Mouse (Mus musculus) forebrain, postnatal 0 days (tissue): ENCODE measurements around the gene Aff1. TPM values are rescaled to one million over a fixed set of nuclear protein-coding genes. Genes with fewer than 3 reads are reported as not detected.
A peak's percentile ranks its signal among the peaks of the same experiment; 100 is the strongest.

Experiments
- ATAC-seq: fragments of 200-750 bp; cut with Nextera tagmentation; 2 replicates; pipeline ENCODE4 v1.8.0; 2017; ENCODE audit warnings: mild to moderate bottlenecking, moderate library complexity
- DNase-seq: peaks from one replicate; pipeline ENCODE4 v3.0.0-alpha.2; 2015
- H3K27ac ChIP-seq: fragments of 300-500 bp; sonication (generic); 2 replicates; pipeline ENCODE4 v1.5.1; 2014; ENCODE audit warnings: low read depth, mild to moderate bottlenecking, antibody characterized with exemption, low read length, moderate library complexity, mixed read lengths
- H3K27me3 ChIP-seq: fragments of 300-500 bp; sonication (generic); 2 replicates; pipeline ENCODE4 v1.6.1; 2014; ENCODE audit warnings: mild to moderate bottlenecking, low read length, mixed read lengths; ENCODE audit not compliant: insufficient read depth
- H3K36me3 ChIP-seq: fragments of 300-500 bp; sonication (generic); 2 replicates; pipeline ENCODE4 v1.6.1; 2014; ENCODE audit warnings: mild to moderate bottlenecking, moderate library complexity; ENCODE audit not compliant: insufficient read depth
- H3K4me1 ChIP-seq: fragments of 300-500 bp; sonication (generic); 2 replicates; pipeline ENCODE4 v1.6.1; 2014; ENCODE audit warnings: antibody characterized with exemption; ENCODE audit not compliant: insufficient read depth
- H3K4me2 ChIP-seq: fragments of 300-500 bp; sonication (generic); 2 replicates; pipeline ENCODE4 v1.6.1; 2014; ENCODE audit warnings: low read depth, mild to moderate bottlenecking, moderate library complexity
- H3K4me3 ChIP-seq: fragments of 300-500 bp; sonication (generic); 2 replicates; pipeline ENCODE4 v1.5.1; 2014; ENCODE audit warnings: low read depth, low read length, mixed read lengths
- H3K9ac ChIP-seq: fragments of 300-500 bp; sonication (generic); 2 replicates; pipeline ENCODE4 v1.6.1; 2014; ENCODE audit warnings: mild to moderate bottlenecking
- H3K9me3 ChIP-seq: fragments of 300-500 bp; sonication (generic); 2 replicates; pipeline ENCODE4 v1.6.1; 2016; ENCODE audit warnings: low read length
- CTCF ChIP-seq: sonication (generic); IDR thresholded peaks from 2 replicates; pipeline ENCODE4 v1.5.1; 2016; ENCODE audit warnings: antibody characterized with exemption, control low read depth, low read depth
- WGBS: fragments of 180-500 bp; shearing (Covaris S2); extraction: QIAGEN DNeasy Blood & Tissue Kit; methylation state at CpG from one replicate; pipeline ENCODE4 v1.1.7; 2014; 5-methylcytosine and 5-hydroxymethylcytosine counted together
- polyA plus RNA-seq: library from polyadenylated mRNA; unstranded; fragments of >200 nt; fragmentation: Nextera tagmentation; extraction: Ambion mirVana; gene quantifications from 2 replicates; pipeline ENCODE4 v1.2.1, GENCODE M21; 2015
- total RNA-seq: library from RNA; depleted of rRNA; stranded (reverse); fragments of >200 nt; gene quantifications from 2 replicates; pipeline ENCODE4 v1.2.3, GENCODE M21; 2014; rRNA removed

Gene Aff1
- total and polyA plus RNA-seq, 2 experiments from 2014 or later: 1.0 to 4.0 TPM

DNA sequence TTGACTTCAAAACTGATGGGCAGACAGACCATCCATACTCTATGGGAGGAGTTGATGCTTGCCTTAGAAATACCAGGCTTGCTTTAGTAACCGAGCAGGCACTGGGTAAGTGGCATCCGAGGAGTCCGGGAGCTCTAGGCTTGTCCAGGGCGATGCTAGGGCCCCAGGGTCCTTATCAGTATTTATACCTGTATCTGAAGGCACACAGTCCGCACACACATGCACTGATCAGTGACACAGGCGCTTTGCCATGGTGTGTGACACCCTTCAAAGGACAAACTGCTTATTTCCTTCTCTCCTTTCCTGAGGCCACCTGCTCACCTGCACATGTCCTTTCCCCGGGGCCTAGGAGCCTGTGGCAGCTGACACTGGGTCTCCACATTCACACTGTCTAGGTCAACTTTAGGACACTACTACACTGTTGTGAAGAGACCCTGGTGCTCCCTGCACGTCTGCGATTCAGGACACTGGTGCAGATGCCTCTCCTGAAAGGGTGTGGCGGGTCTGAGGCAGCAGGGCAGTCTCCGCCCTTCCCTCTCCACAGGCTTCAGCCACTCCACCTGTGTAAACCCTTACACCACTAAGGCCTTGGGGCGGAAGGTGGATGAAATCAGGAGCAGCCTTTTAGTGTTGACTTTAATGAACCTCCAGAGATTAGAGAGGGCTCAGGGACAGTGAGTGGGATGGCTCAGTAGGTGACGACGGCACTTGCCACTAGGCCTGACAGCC, 163.5 kb downstream of the Aff1 start:
- no peaks in the 10 kb centered on the region for H3K27me3 ChIP-seq
- H3K4me1 ChIP-seq: peaks cover 14% of the 10 kb centered on the region
- H3K9ac ChIP-seq: no peak overlapping the region
- no peak overlapping the region for H3K27ac ChIP-seq
- ATAC-seq: no peak
- no peak for DNase-seq
- H3K4me3 ChIP-seq: no peak overlapping the region
- TF ChIP-seq CTCF: no peak
- WGBS: 85% methylated on average over 14 of the region's 14 CpGs
- peaks cover 4% of the 10 kb centered on the region for H3K36me3 ChIP-seq
- no peak overlapping the region for H3K4me2 ChIP-seq
- H3K9me3 ChIP-seq: no peaks in the 10 kb centered on the region

DNA sequence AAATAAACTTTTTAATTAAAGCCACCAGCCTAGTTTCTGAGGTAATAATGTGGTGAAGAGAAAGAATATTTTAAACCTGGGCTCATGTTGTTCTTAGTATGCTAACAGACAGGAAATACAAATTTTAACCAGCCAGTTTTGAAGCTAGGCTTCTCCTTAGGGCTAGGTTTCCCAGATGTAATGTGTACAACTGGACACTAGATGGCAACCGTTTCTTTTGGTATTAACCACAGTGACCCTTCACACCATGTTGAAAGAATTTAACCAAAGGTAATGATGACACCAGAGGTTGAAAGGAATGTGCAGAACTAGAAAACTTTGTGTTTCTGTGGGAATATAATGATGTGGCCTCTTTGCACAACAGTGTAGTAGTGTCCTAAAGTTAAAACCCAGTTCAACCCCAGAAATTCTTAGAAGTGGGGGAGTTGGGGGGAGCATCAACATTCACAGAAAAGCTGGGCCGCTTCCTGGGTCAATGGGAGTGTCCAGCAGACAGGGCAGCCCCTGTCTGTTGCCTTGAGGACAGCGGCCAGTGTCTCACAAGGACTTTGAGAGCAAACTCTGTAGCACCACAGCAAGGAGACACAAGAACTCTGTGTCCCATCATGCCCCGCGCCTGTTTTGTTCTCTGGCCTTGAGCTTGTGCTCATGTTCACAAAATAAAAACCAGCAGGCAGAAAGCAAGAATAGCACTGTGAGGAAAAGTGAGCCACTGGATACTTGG, 164.3 kb downstream of the Aff1 start:
- Histone ChIP-seq H3K4me2 (no peak overlapping the region), H3K36me3 (peaks cover 11% of the 10 kb centered on the region), H3K9me3 (no peaks in the 10 kb centered on the region), H3K4me3 (no peak overlapping the region), H3K4me1 (peaks cover 14% of the 10 kb centered on the region), H3K9ac (no peak overlapping the region), H3K27ac (peak overlapping the region; percentile 3; the same call in 1 of the 2 replicates), H3K27me3 (no peaks in the 10 kb centered on the region)
- WGBS: 61% methylated on average over 5 of the region's 5 CpGs
- ATAC-seq (no peak; the same call in 1 of the 2 replicates), DNase-seq (peak; percentile 72)
- TF ChIP-seq CTCF: peak; percentile 75

DNA sequence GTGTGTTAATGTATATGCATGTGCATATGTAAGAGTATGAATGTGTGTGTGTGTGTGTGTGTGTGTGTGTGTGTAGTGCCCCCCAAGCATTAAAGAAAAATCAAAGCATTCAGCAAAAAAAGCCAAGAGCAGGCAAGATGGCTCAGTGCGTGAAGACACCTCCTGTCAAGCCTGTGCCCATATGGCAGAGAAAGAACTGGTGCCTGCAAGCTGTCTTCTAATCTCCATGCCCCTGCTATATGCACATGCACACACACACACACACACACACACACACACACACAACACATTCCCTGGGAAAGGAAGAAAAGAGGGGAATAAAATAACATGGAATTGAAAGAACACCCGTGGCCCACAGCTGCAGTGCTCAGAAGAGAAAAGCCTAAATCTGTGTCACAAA, 165.0 kb downstream of the Aff1 start:
- Histone ChIP-seq H3K4me2 (no peak overlapping the region), H3K4me1 (peaks cover 14% of the 10 kb centered on the region), H3K9ac (no peak overlapping the region), H3K27ac (peak overlapping the region; percentile 3; the same call in 1 of the 2 replicates), H3K36me3 (peaks cover 11% of the 10 kb centered on the region), H3K4me3 (no peak overlapping the region), H3K27me3 (no peaks in the 10 kb centered on the region), H3K9me3 (no peaks in the 10 kb centered on the region)
- DNase-seq: peak; percentile 69
- WGBS: 39% methylated on average over 2 of the region's 2 CpGs
- no peak for TF ChIP-seq CTCF
- peak; percentile 74 for ATAC-seq

DNA sequence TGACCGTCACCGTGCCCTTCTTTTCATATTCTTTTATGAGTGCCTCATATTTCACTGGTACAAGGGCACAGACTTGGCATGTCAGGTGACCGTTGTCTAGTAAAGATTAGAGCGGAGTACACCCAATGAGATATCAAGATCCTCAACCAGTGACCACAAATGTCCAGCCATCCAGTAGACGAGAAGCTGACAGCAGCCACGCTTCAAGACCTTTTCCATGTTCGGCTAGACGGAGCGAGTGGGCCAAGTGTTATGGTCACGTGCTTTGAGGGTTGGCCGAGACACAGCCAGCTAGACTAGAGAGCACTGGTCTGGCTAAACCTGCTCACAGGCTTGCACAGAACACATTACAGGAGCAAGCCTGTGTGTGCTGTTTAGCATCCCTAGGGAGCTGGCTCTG, 168.4 kb downstream of the Aff1 start:
- Histone ChIP-seq H3K4me3 (no peak overlapping the region), H3K36me3 (peaks cover 28% of the 10 kb centered on the region), H3K27me3 (no peaks in the 10 kb centered on the region), H3K27ac (no peak overlapping the region), H3K4me2 (no peak overlapping the region), H3K9me3 (no peaks in the 10 kb centered on the region), H3K4me1 (0 out of 2 replicates have a peak, but pooled peaks cover 3% of the 10 kb centered on the region), H3K9ac (no peak overlapping the region)
- DNase-seq (no peak), ATAC-seq (no peak)
- no peak for TF ChIP-seq CTCF
- WGBS: 95% methylated on average over 11 of the region's 11 CpGs

DNA sequence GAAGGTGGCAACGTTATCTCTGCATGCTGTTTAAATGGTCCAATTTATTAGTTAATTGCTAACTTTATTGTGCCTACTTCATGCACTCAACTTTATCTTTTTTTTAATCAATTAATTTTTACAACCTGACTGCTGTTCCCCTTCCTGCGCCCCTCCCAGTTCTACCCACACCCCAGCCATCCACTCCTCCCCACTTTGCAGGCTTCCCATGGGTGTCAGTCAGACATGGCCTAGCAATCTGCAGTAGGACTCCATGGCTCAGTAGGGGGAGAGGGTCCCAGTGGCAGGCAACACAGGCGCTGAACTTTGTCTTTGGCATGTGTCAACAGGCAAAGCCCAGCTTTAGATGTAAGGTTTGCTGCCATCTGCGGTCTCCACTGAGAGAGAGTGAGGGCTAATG, 171.6 kb downstream of the Aff1 start:
- no peak for TF ChIP-seq CTCF
- 90% methylated on average over 4 of the region's 4 CpGs for WGBS
- no peak overlapping the region for H3K4me2 ChIP-seq
- no peaks in the 10 kb centered on the region for H3K27me3 ChIP-seq
- no peaks in the 10 kb centered on the region for H3K4me1 ChIP-seq
- peaks cover 49% of the 10 kb centered on the region for H3K36me3 ChIP-seq
- H3K9ac ChIP-seq: no peak overlapping the region
- ATAC-seq: no peak
- no peak for DNase-seq
- H3K9me3 ChIP-seq: no peaks in the 10 kb centered on the region
- no peak overlapping the region for H3K27ac ChIP-seq
- H3K4me3 ChIP-seq: no peak overlapping the region

DNA sequence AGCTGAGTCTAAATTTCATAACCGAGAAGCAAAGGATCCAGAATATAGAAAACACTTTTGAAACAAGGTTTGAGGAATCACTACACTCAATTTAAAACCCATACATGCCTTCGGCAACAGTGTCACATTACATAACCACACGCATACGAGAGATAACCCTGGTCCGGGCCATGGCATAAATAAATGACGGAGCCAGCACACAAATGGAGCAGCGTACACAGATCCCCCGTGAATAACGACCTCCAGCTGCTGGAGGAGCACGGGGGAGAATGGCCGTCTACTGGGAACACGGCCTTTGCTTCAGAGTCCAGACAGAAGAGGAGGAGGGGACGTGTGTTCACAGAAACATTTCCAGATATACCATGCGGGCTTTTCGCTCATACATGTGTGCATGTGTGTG, 197.6 kb downstream of the Aff1 start:
- DNase-seq (no peak), ATAC-seq (no peak)
- Histone ChIP-seq H3K27ac (no peak overlapping the region), H3K36me3 (peaks cover 10% of the 10 kb centered on the region), H3K27me3 (no peaks in the 10 kb centered on the region), H3K9me3 (no peaks in the 10 kb centered on the region), H3K4me2 (no peak overlapping the region), H3K4me1 (no peaks in the 10 kb centered on the region), H3K9ac (no peak overlapping the region), H3K4me3 (no peak overlapping the region)
- TF ChIP-seq CTCF: no peak
- 73% methylated on average over 15 of the region's 15 CpGs for WGBS

DNA sequence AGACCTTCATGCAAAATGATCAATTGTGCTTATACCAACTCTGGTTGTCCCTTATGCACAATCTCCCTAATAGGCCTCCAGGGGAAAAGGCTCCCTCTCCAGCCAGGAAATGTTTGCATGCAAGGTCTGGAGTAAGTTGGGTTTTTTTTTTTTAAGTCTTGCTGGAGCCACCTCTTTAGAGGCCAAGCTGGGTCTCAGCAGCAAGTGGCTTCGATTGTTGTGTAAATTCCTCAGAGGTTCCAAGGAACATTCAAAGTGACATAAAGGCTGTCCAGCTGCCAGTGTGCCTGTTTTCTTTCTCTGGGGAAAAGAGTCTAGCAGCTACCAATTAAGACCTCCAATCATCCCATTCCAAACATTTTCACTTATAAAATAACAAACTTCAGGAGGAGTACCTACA, 206.1 kb downstream of the Aff1 start:
- Histone ChIP-seq H3K36me3 (no peaks in the 10 kb centered on the region), H3K4me2 (no peak overlapping the region), H3K4me3 (no peak overlapping the region), H3K27me3 (no peaks in the 10 kb centered on the region), H3K4me1 (no peaks in the 10 kb centered on the region), H3K9me3 (no peaks in the 10 kb centered on the region), H3K9ac (no peak overlapping the region), H3K27ac (no peak overlapping the region)
- ATAC-seq (no peak), DNase-seq (no peak)
- WGBS: 19% methylated on average over 1 of the region's 1 CpGs
- no peak for TF ChIP-seq CTCF

Other genes with a start within 250 kb of the Aff1 start
- 0.08 and 0.76 TPM in 2 replicates for gene Slc10a6, start 63.0 kb upstream of the Aff1 start, total RNA-seq
- 0.07 and 0.09 TPM in 2 replicates for gene Slc10a6, start 63.0 kb upstream of the Aff1 start, polyA plus RNA-seq
- 0.33 and 1.0 TPM in 2 replicates for gene 1700016H13Rik, start 36.4 kb upstream of the Aff1 start, total RNA-seq
- gene 1700016H13Rik, start 36.4 kb upstream of the Aff1 start, polyA plus RNA-seq: 0.24 and 0.38 TPM in 2 replicates
- gene Klhl8, start 218.9 kb downstream of the Aff1 start, total RNA-seq: 51.2 and 60.0 TPM in 2 replicates
- gene Klhl8, start 218.9 kb downstream of the Aff1 start, polyA plus RNA-seq: 41.0 and 47.3 TPM in 2 replicates